Comparison of ENCODE assay signal across 11 mouse cellular contexts in genomic region chr16:20775021-20775420, GRCm38 (mm10). TPM values are rescaled to one million over a fixed set of nuclear protein-coding genes. Genes with fewer than 3 reads are reported as not detected.
"Had no signal": no experiment of that assay in that cellular context is flagged by ENCODE, and none has a peak within 500 bp of the region (broad histone marks: within the 10 kb centered on the region; RNA-seq: fewer than 3 reads in every experiment).

No protein-coding gene starts in this region.

- H3K9ac ChIP-seq: liver, embryonic 15.5 days; midbrain, embryonic 13.5 days had no signal

- H3K27me3 ChIP-seq: liver, embryonic 15.5 days; midbrain, embryonic 13.5 days had no signal

- H3K36me3 ChIP-seq: limb, embryonic 10.5 days; liver, embryonic 15.5 days; midbrain, embryonic 13.5 days had no signal

- H3K27ac ChIP-seq: kidney, postnatal 0 days; layer of hippocampus, adult 2 months; limb, embryonic 10.5 days; liver, embryonic 15.5 days; midbrain, embryonic 13.5 days had no signal

- DNase-seq: kidney, postnatal 4 days; lung, adult 2 months; lung, postnatal 36 days; right cerebral cortex, postnatal 25 days; thymus, postnatal 4 days had no signal

- H3K4me3 ChIP-seq: layer of hippocampus, adult 2 months; limb, embryonic 10.5 days; liver, embryonic 15.5 days; midbrain, embryonic 13.5 days had no signal

- H3K4me1 ChIP-seq: limb, embryonic 10.5 days; liver, embryonic 15.5 days; midbrain, embryonic 13.5 days had no signal

RNA-seq across cellular contexts. Expression of gene Thpo, which starts 40.7 kb away (rescaled TPM):
- total RNA-seq: megakaryocyte progenitor cell, adult 5-6 weeks had no signal

RNA-seq across cellular contexts. Expression of gene Chrd, which starts 42.1 kb away (rescaled TPM):
- total RNA-seq: megakaryocyte progenitor cell, adult 5-6 weeks had no signal
